Mouse (Mus musculus): ENCODE measurements around the gene Mdn1.

DNA sequence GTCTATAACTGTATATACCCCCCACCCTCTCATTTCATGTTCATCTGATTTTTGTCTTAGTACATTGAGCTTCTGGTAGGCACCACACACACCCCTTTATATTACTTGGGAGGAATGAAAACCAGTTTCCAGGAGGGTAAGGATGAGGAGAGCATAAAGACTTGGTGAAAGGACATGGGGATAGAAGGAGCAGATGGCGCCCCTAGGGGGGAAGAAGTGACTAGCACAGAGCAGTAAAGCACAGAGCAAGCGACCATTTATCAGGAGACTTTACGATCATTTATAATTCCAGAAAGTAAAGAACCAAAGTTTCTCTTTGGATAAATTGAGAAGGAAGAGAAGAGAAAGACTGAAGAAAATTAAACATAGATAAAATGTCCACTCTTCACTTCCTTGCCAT is 23.9 kb downstream of the Mdn1 start:
- TF ChIP-seq CTCF (IDR thresholded peaks at IDR 0.05; ENCODE audit: low read depth) (no peak), EP300 (IDR thresholded peaks at IDR 0.05; ENCODE audit: low read depth) (no peak)
